In the genomic region with DNA sequence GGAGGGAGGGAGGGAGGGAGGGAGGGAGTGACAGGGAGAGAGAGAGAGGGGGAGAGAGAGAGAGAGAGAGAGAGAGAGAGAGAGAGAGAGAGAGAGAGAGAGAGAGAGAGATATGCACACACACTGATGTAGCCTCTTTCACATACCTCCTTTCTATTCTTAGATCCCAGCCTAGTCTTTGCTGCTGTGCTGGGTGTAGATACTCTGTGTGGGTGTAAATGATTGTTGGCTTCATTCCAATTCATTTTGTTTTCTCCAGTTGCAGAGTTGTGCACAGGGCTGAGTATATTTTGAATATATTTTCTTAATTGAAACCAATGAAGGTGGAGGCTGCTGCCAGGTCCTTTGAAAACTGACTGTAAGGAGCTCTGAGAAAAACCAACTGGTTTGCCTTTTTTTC, we compare ENCODE assay signal across 23 mouse cellular contexts.
"Had no signal": no experiment of that assay in that cellular context is flagged by ENCODE, and none has a peak within 500 bp of the region (broad histone marks: within the 10 kb centered on the region; RNA-seq: fewer than 3 reads in every experiment).

No protein-coding gene starts in this region.

- H3K9ac ChIP-seq: limb, embryonic 12.5 days; limb, embryonic 15.5 days; liver, embryonic 14.5 days; liver, postnatal 0 days; lung, embryonic 14.5 days; midbrain, embryonic 12.5 days; midbrain, embryonic 15.5 days; neural tube, embryonic 12.5 days; neural tube, embryonic 15.5 days; stomach, embryonic 15.5 days had no signal

- ATAC-seq: liver, postnatal 0 days; lung, postnatal 0 days; midbrain, embryonic 15.5 days had no signal

- H3K9me3 ChIP-seq: limb, embryonic 12.5 days; limb, embryonic 15.5 days; midbrain, embryonic 12.5 days; midbrain, embryonic 15.5 days; neural tube, embryonic 12.5 days; neural tube, embryonic 15.5 days; stomach, embryonic 15.5 days had no signal

- H3K4me1 ChIP-seq: limb, embryonic 12.5 days; limb, embryonic 15.5 days; midbrain, embryonic 12.5 days; midbrain, embryonic 15.5 days; neural tube, embryonic 12.5 days; neural tube, embryonic 15.5 days; stomach, embryonic 15.5 days had no signal

- H3K4me3 ChIP-seq: layer of hippocampus, adult 2 months; limb, embryonic 12.5 days; limb, embryonic 15.5 days; midbrain, embryonic 12.5 days; midbrain, embryonic 15.5 days; neural tube, embryonic 12.5 days; neural tube, embryonic 15.5 days; stomach, embryonic 15.5 days had no signal

- H3K36me3 ChIP-seq: limb, embryonic 12.5 days; limb, embryonic 15.5 days; midbrain, embryonic 12.5 days; midbrain, embryonic 15.5 days; neural tube, embryonic 12.5 days; neural tube, embryonic 15.5 days; stomach, embryonic 15.5 days had no signal

- H3K4me2 ChIP-seq: limb, embryonic 12.5 days; limb, embryonic 15.5 days; liver, embryonic 11.5 days; lung, embryonic 14.5 days; midbrain, embryonic 12.5 days; midbrain, embryonic 15.5 days; neural tube, embryonic 12.5 days; neural tube, embryonic 15.5 days; stomach, embryonic 15.5 days had no signal

- H3K27ac ChIP-seq: kidney, postnatal 0 days; layer of hippocampus, adult 2 months; limb, embryonic 12.5 days; limb, embryonic 15.5 days; liver, embryonic 14.5 days; macrophage; midbrain, embryonic 12.5 days; midbrain, embryonic 15.5 days; neural tube, embryonic 12.5 days; neural tube, embryonic 15.5 days; stomach, embryonic 15.5 days had no signal

- DNase-seq: kidney, postnatal 25 days; layer of hippocampus, adult 9-11 months; left cerebral cortex, postnatal 4 days; liver, postnatal 0 days; lung, embryonic 14.5 days; right cerebral cortex, adult 18-20 months; right cerebral cortex, postnatal 14 days; right cerebral cortex, postnatal 4 days; thymus, adult 18-20 months; thymus, postnatal 36 days had no signal

- H3K27me3 ChIP-seq: limb, embryonic 12.5 days; limb, embryonic 15.5 days; midbrain, embryonic 12.5 days; midbrain, embryonic 15.5 days; neural tube, embryonic 12.5 days; neural tube, embryonic 15.5 days; stomach, embryonic 15.5 days had no signal
